Mouse (Mus musculus) inflammation-experienced regulatory T-cells, adult 6 months (primary cell): ENCODE data around the gene AU021092. TPM values are rescaled to one million over a fixed set of nuclear protein-coding genes. Genes with fewer than 3 reads are reported as not detected.

Source experiments
- ATAC-seq: one replicate; pipeline ENCODE4 v1.8.0; 2017
- polyA plus RNA-seq, 3 experiments: library from polyadenylated mRNA; unstranded; fragments of 100-300 nt; shearing (Covaris generic); gene quantifications; one replicate each; pipeline ENCODE4 v1.2.1; 2017

Gene AU021092
- polyA plus RNA-seq, 3 experiments from 2014 or later: not detected

- no peak for ATAC-seq
Measured at GRCm38 (mm10) chr16:5212150-5212549, 9.9 kb downstream of the AU021092 start.

- no peak for ATAC-seq
Measured at GRCm38 (mm10) chr16:5210365-5210764, 11.7 kb downstream of the AU021092 start.

GRCm38 (mm10) chr16:5206051-5206450 lies 16.0 kb downstream of the AU021092 start:
- no peak for ATAC-seq

- ATAC-seq: no peak
Measured at GRCm38 (mm10) chr16:5205431-5205970, 16.6 kb downstream of the AU021092 start.

DNA sequence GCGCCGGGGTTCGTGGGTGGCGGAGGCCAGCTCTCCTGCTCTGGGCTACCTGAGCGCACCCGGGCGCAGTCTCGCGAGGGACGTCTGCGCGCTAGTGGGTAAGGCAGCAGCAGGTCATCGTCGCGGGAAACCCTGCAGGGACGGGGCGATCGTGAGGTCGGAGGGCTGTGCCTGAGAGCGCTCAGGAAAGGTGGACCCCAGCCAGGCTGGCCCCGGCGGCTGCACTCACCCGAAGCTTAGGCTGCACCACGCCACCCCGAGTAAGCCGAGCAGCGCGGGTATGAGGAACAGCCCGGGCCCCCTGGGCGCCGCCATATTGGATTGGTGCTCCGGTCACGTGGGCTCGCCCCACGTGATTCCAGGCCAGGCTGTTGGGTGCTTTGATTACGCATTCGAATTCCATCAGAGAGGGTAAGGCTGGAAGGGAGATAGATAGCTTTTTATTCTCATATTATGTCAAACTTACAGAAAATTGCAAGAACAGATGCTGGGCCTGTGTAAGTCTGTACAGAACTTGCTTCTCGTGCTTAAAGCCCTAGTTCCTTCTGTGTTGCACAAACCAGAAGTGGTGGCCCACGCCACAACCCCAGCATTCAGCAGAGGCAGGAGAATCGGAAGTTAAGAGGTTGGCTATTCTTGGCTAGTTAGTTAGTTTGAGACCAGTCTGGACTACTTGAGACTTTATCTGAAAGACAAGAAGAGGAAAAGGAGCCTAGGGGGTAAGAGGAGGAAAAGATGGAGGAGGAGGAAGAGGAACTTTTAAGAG lies 18.2 kb downstream of the AU021092 start, which contains the start of gene Nagpa:
TSS of gene Nagpa (minus strand) at position 345 of the 766 bp plus-strand sequence.
- peak; percentile 87 for ATAC-seq

GRCm38 (mm10) chr16:5203200-5203599 lies 18.9 kb downstream of the AU021092 start:
- ATAC-seq: peak; percentile 47

- ATAC-seq: no peak
Measured at GRCm38 (mm10) chr16:5202681-5203080, 19.4 kb downstream of the AU021092 start.

DNA sequence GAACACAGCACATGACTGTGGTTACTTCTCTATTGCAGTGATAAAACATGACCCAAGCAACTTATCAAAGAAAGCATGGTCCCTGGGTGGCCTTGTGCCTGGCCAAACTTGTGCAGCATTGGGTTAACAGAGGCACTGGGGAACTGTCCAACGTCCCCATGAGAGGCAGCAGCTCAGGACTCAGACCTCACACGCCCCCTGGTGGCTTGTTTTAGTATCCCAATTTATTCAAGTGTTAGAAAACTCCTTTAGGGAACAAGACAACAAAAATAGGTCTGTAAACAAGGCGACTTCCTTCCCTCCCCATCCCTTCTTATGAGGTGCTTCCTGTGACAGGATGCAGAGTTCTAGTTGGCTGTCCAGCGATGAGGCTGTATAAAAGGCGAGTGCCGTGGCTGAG lies 27.0 kb downstream of the AU021092 start:
- no peak for ATAC-seq

DNA sequence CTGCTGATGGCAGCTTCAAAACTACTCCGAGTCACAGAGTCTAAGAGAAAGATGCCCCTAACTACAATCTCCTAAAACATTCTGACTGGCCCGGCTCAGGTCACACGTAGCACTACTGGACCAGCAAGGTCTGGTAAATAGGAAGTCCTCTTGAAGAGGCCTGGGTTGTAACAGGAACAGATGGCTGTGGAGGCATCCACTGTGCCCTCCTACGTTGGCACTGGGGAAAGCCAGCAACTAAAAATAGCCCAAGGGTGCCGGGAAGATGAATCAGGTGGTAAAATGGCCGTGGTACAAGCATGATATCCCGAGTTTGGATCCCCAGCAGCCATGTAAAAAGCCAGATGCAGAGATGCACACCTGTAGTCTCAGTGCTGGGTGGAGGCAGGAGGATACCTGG lies 35.9 kb downstream of the AU021092 start:
- no peak for ATAC-seq

- ATAC-seq: no peak
Measured at GRCm38 (mm10) chr16:5185691-5186090, 36.4 kb downstream of the AU021092 start.

DNA sequence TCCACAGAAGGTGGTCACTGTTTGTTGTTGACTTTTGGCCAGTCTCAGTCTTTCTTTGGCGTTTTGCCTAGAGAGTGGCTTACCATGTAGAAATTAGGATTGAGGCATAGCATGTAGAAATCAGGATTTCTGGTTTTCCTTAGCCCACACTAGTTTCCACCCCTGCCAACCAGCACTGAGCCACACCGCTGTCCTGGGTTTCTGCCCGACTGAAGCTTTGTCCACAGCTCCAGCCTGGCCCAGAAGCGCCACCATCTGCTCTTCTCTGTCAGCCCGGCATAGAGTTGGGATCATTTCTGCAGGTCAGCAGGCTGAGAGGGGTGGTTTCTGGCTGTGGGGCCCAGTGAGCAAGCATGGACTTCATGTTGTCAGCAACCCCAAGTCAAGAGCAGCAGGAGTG lies 37.1 kb downstream of the AU021092 start:
- no peak for ATAC-seq

- no peak for ATAC-seq
Measured at GRCm38 (mm10) chr16:5184101-5184500, 38.0 kb downstream of the AU021092 start.

DNA sequence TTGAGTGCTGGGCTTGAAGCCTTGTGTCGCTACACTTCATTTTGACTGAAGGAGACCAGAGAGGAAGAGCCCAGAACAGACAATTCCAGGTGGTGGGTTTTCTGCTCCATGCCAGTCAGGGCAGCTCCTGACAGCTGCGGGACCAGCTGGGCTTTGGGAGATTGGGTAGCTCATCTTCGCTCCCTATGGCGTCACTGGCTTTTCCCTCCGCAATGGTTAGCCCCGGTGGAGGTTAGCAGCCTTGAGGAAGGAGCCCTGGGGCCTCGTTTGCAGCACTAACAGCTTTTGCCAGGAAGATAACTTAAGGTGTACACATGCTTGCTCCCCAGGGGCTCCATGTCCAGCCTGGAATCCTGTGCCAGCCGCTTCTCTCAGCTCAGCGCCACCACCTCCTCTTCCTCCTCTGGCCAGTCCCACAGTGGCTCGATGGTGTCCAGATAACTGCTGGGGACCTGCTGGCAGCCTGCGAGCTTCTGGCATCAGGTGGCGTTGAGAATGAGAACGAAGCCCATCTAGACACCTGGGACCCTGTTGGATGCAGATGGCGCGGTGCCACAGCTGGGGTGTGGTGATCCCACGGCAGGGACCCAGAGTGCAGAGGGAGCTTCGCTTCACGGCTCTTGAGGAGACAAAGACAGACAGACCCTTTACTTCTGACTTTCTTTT lies 38.7 kb downstream of the AU021092 start:
- no peak for ATAC-seq

- ATAC-seq: no peak
Measured at GRCm38 (mm10) chr16:5172636-5173035, 49.5 kb downstream of the AU021092 start.

DNA sequence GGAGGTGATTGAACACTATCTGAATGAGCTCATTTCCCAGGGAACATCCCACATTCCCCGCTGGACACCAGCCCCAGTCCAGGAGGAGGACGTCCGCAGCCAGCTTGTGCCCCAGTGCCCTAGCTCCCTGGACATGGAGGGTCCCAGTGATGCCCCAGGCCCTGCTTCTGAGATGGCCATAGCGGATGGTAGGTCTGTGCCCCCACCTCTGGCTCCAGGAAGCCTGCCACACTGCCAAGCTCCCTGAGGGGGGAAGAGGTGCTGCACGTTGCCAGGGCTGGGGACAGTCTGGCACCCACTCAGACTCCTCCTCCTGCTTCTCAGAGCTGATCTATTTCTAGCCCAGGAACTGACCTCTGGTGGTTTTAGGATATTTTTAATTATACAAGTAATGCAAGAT lies 53.3 kb downstream of the AU021092 start:
- ATAC-seq: no peak

GRCm38 (mm10) chr16:5168038-5168437 lies 54.1 kb downstream of the AU021092 start:
- ATAC-seq: no peak

DNA sequence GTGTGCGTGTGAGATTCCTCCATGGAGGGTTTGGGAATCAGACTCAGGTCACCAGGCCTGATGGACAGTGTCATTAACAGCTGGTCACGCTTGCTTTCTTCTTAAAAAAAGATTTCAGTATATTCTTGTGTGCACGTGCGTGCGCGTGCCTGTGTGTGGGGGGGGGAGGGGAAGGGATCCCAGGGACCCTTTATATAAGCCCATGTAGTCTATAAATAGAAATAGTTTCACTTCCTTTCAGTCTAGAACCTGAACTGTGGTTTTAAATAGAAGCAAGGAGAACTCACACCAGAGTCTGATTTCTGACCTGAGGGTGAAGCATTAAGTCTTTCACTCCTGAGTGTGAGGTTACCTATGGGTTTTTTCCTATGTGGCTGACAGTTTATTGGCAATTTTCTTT lies 57.8 kb downstream of the AU021092 start:
- no peak for ATAC-seq

Other genes starting within 250 kb of the AU021092 start
- not detected for gene Sept12, start 224.4 kb downstream of the AU021092 start, polyA plus RNA-seq
- not detected for gene Smim22, start 215.0 kb downstream of the AU021092 start, polyA plus RNA-seq
- 10 to 100 TPM; 17.7 to 32.4 (median 20.6) TPM for gene Rogdi, start 208.7 kb downstream of the AU021092 start, polyA plus RNA-seq
- gene Glyr1, start 172.4 kb downstream of the AU021092 start, polyA plus RNA-seq: 10 to 100 TPM; 77.6 to 91.8 (median 78.0) TPM
- gene Ubn1, start 172.2 kb downstream of the AU021092 start, polyA plus RNA-seq: 10 to 100 TPM; 29.5 to 42.1 (median 34.1) TPM
- gene Ppl, start 89.9 kb downstream of the AU021092 start, polyA plus RNA-seq: under 1 TPM in 2 of 3 experiments, not detected in 1; 0.10 to 0.12 TPM
- not detected for gene Sec14l5, start 75.2 kb downstream of the AU021092 start, polyA plus RNA-seq
- gene Nagpa, start 18.3 kb downstream of the AU021092 start, polyA plus RNA-seq: 10 to 100 TPM; 10.4 to 18.7 (median 13.5) TPM
- gene Alg1, start 11.3 kb upstream of the AU021092 start, polyA plus RNA-seq: 10 to 100 TPM; 12.5 to 26.5 (median 26.5) TPM
- 10 to 100 TPM; 32.3 to 53.6 (median 47.8) TPM for gene Eef2kmt, start 33.7 kb upstream of the AU021092 start, polyA plus RNA-seq